Mouse (Mus musculus) right cerebral cortex, adult 18-20 months (tissue): ENCODE results near the gene 1110008L16Rik.

ENCODE experiments used
- DNase-seq: peaks from one replicate; pipeline ENCODE4 v3.0.0; 2022; ENCODE audit warnings: mixed read lengths

1110008L16Rik gene

GRCm38 (mm10) chr12:55343998-55344397, 44.6 kb downstream of the 1110008L16Rik start:
- DNase-seq, result peak; percentile 18

GRCm38 (mm10) chr12:55344583-55344982, 45.2 kb downstream of the 1110008L16Rik start:
- DNase-seq, result no peak

- no peak for DNase-seq
These were observed 54.0 kb downstream of the 1110008L16Rik start for GRCm38 (mm10) chr12:55353423-55353822.

- DNase-seq, result peak; percentile 33
These were observed 55.5 kb downstream of the 1110008L16Rik start for GRCm38 (mm10) chr12:55354904-55355303.

- DNase-seq, result no peak
These were observed 57.9 kb downstream of the 1110008L16Rik start for GRCm38 (mm10) chr12:55357303-55357702.

- no peak for DNase-seq
These were observed 61.6 kb downstream of the 1110008L16Rik start for GRCm38 (mm10) chr12:55360929-55361328.

- DNase-seq, result no peak
These were observed 65.7 kb downstream of the 1110008L16Rik start for GRCm38 (mm10) chr12:55365083-55365482.

GRCm38 (mm10) chr12:55372424-55373055, 73.2 kb downstream of the 1110008L16Rik start:
- DNase-seq, result no peak

GRCm38 (mm10) chr12:55376956-55377609, 77.7 kb downstream of the 1110008L16Rik start:
- no peak for DNase-seq

GRCm38 (mm10) chr12:55377610-55377980, 78.2 kb downstream of the 1110008L16Rik start:
- DNase-seq, result no peak

- DNase-seq, result no peak
These were observed 84.8 kb downstream of the 1110008L16Rik start, which contains the start of gene Psma6 for GRCm38 (mm10) chr12:55384023-55384749. TSS of gene Psma6 (plus strand) at chr12:55384222.

GRCm38 (mm10) chr12:55384826-55385225, 85.4 kb downstream of the 1110008L16Rik start:
- DNase-seq, result no peak

- peak; percentile 36 for DNase-seq
These were observed 86.6 kb downstream of the 1110008L16Rik start for GRCm38 (mm10) chr12:55385931-55386330.

- DNase-seq, result no peak
These were observed 87.1 kb downstream of the 1110008L16Rik start for GRCm38 (mm10) chr12:55386456-55386855.

- DNase-seq, result no peak
These were observed 87.9 kb downstream of the 1110008L16Rik start for GRCm38 (mm10) chr12:55387083-55387787.

GRCm38 (mm10) chr12:55387788-55388465, 88.5 kb downstream of the 1110008L16Rik start:
- no peak for DNase-seq

- DNase-seq, result no peak
These were observed 89.1 kb downstream of the 1110008L16Rik start for GRCm38 (mm10) chr12:55388478-55388877.

GRCm38 (mm10) chr12:55389132-55390081, 90.0 kb downstream of the 1110008L16Rik start:
- DNase-seq, result no peak

GRCm38 (mm10) chr12:55392120-55392519, 92.7 kb downstream of the 1110008L16Rik start:
- no peak for DNase-seq

GRCm38 (mm10) chr12:55392733-55393577, 93.6 kb downstream of the 1110008L16Rik start:
- no peak for DNase-seq
